Mouse (Mus musculus) neural tube, embryonic 15.5 days (tissue): ENCODE results near the gene Mfap4. TPM values are rescaled to one million over a fixed set of nuclear protein-coding genes. Genes with fewer than 3 reads are reported as not detected.

Source experiments
- ATAC-seq: fragments of 200-750 bp; cut with Nextera tagmentation; 2 replicates; pipeline ENCODE4 v1.8.0; 2017; ENCODE audit warnings: mild to moderate bottlenecking, moderate TSS enrichment, moderate library complexity; ENCODE audit not compliant: low FRiP score
- H3K27ac ChIP-seq: fragments of 300-500 bp; sonication (generic); replicated peaks from 2 replicates; pipeline ENCODE4 v1.5.1; 2015; ENCODE audit warnings: mild to moderate bottlenecking, inconsistent platforms
- H3K27me3 ChIP-seq: fragments of 300-500 bp; sonication (generic); replicated peaks from 2 replicates; pipeline ENCODE4 v1.6.1; 2015; ENCODE audit warnings: inconsistent platforms
- H3K36me3 ChIP-seq: fragments of 300-500 bp; sonication (generic); 2 replicates; pipeline ENCODE4 v1.6.1; 2015; ENCODE audit warnings: inconsistent platforms
- H3K4me1 ChIP-seq: fragments of 300-500 bp; sonication (generic); 2 replicates; pipeline ENCODE4 v1.6.1; 2015; ENCODE audit warnings: inconsistent platforms
- H3K4me2 ChIP-seq: fragments of 300-500 bp; sonication (generic); 2 replicates; pipeline ENCODE4 v1.6.1; 2015; ENCODE audit warnings: inconsistent platforms, mild to moderate bottlenecking, moderate library complexity
- H3K4me3 ChIP-seq: fragments of 300-500 bp; sonication (generic); replicated peaks from 2 replicates; pipeline ENCODE4 v1.5.1; 2015; ENCODE audit warnings: mild to moderate bottlenecking, inconsistent platforms
- H3K9ac ChIP-seq: fragments of 300-500 bp; sonication (generic); replicated peaks from 2 replicates; pipeline ENCODE4 v1.6.1; 2015; ENCODE audit warnings: mild to moderate bottlenecking, inconsistent platforms
- H3K9me3 ChIP-seq: fragments of 300-500 bp; sonication (generic); replicated peaks from 2 replicates; pipeline ENCODE4 v1.6.1; 2016; ENCODE audit warnings: inconsistent platforms
- WGBS: fragments of 180-500 bp; shearing (Covaris S2); methylation state at CpG from one replicate; pipeline ENCODE4 v1.1.7; 2015; ENCODE audit warnings: mixed read lengths; 5-methylcytosine and 5-hydroxymethylcytosine counted together
- polyA plus RNA-seq: library from polyadenylated mRNA; unstranded; fragments of >200 nt; fragmentation: Nextera tagmentation; extraction: Ambion mirVana; gene quantifications from 2 replicates; pipeline ENCODE4 v1.2.1, GENCODE M21; 2015

Mfap4 gene
- polyA plus RNA-seq, 1 experiment from 2014 or later, result 48.3 TPM

DNA sequence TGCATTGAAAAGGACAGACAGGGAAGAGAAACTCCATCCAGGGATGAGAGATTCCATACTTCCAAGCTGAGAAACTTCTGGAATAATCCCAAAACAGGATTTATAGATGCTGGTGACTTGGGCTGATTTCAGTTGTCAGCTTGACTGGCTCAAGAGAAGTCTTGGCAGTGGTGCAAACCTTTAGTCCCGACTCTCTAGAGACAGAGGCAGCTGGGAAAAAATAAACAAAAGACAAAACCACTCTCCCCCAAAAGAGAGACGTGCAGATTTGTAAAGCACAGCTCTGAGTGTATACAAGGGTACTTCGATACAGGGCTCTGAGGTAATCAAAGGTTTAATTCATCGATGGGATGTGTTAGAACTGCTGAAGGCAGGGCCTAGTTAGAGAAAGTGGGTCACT, 19.8 kb upstream of the Mfap4 start:
- Histone ChIP-seq H3K27me3 (no peaks in the 10 kb centered on the region), H3K27ac (no peak overlapping the region), H3K36me3 (no peaks in the 10 kb centered on the region), H3K4me3 (no peak overlapping the region), H3K9ac (no peak overlapping the region), H3K4me2 (no peak overlapping the region), H3K4me1 (no peaks in the 10 kb centered on the region), H3K9me3 (no peaks in the 10 kb centered on the region)
- WGBS, result 51% methylated on average over 4 of the region's 4 CpGs
- ATAC-seq, result no peak

DNA sequence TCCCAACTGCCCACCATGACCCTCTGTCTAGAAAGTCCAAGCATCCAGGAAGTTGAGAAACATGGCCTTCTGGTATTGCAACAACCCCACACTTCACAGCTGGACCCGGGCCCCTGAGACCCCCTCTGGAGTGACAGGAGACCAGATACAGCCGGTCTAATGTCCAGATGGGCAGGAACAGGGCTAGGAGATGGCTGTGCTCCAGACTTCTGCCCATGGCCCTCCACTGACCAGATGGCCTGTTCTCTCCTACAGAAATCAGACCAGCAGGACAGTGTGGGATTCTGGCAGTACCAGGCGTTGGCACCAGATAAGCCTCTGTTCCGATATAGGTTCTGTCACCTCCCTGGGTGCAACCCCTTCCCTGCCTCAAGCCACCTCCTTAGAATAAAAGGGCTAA, 16.7 kb upstream of the Mfap4 start:
- Histone ChIP-seq H3K27ac (no peak overlapping the region), H3K36me3 (no peaks in the 10 kb centered on the region), H3K9ac (no peak overlapping the region), H3K27me3 (no peaks in the 10 kb centered on the region), H3K4me3 (no peak overlapping the region), H3K4me1 (no peaks in the 10 kb centered on the region), H3K4me2 (no peak overlapping the region), H3K9me3 (no peaks in the 10 kb centered on the region)
- ATAC-seq, result no peak
- WGBS, result 89% methylated on average over 4 of the region's 4 CpGs

DNA sequence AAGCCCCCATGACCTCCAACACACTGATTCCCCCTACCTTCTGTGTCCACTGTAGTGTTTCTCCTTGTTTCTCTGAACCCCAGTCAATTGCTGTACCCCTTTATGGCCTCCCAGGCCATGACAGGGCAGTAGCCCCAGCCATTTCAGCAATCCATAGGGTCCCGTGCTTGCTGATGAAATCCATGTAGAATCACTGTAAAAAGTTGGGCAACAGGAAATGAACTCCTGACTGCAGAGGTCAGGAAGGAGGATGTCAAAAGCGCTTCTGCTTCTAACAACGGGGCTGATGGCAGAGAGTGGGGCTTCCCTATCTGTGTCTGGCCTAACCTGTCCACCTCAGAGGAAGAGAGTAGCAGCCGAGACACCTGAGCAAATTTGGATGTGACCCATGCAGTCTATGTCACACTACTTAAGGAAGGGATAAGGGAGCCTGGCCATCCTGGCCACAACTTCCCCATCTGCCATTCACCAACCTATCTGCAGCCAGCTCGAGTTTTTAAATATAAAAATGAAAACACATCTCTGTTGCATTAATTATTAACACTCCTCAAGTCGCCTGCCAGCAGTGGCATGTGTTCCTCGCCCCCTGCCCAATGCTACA, 15.8 kb upstream of the Mfap4 start:
- Histone ChIP-seq H3K4me3 (no peak overlapping the region), H3K27me3 (no peaks in the 10 kb centered on the region; the same call in 1 of the 2 replicates), H3K27ac (no peak overlapping the region), H3K4me1 (no peaks in the 10 kb centered on the region), H3K9me3 (no peaks in the 10 kb centered on the region), H3K36me3 (no peaks in the 10 kb centered on the region), H3K4me2 (no peak overlapping the region), H3K9ac (no peak overlapping the region)
- no peak for ATAC-seq
- WGBS, result 78% methylated on average over 7 of the region's 7 CpGs

DNA sequence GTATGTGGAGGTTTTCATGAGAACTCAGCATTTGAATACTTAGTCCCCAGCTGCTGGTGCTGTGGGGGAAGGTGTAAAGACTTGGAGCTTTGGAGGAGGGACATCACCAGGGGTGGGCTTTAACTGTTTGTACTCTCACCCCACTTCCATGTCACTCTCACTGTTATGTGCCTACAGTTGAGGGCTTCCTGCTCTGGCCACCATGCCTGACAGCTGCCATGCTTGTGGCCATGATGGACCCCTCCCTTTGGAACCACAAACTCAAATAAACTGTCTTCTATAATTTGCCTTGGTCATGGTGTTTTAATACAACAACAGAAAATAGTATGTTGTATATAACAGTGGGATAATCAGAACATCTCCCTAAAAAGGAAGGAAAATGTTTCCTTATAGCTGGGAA, 14.4 kb upstream of the Mfap4 start:
- Histone ChIP-seq H3K4me3 (no peak overlapping the region), H3K36me3 (no peaks in the 10 kb centered on the region), H3K27ac (no peak overlapping the region), H3K4me1 (no peaks in the 10 kb centered on the region), H3K9me3 (no peaks in the 10 kb centered on the region), H3K4me2 (no peak overlapping the region), H3K27me3 (no peaks in the 10 kb centered on the region; the same call in 1 of the 2 replicates), H3K9ac (no peak overlapping the region)
- ATAC-seq, result no peak

- H3K4me3 ChIP-seq, result no peak overlapping the region
- no peak for ATAC-seq
Observed at GRCm38 (mm10) chr11:61473630-61474029, 11.6 kb upstream of the Mfap4 start.

DNA sequence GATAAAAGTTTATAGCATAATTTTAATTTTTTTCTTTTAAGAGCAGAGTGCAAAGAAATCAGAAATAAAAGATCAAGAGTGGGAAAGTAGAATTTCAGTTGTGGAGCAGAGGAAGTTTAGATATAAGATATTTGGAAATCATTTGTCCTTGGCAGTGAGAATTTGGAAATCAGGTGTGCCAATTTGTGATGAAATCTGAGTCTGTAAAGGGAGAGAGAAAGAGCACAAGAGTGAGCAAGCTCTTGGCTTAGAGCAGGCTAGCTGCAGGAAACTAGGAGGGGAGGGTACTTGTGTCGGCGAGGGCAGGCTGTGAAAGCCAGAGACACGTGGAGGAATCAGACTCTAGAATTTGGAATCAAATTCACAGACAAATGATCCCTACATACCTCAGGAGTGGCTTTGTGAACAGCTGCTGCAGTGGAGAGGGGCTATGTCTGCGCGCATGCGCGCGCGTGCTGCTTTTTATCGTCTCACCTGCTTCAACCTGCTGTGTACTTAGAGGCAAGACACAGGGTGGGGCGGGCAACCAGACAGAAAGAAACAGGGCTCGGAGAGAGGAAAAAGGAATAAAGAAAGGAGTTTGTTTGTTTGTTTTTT, 8.3 kb upstream of the Mfap4 start:
- peak overlapping the region; percentile 64 for H3K27ac ChIP-seq
- H3K4me3 ChIP-seq, result 0 out of 2 replicates have a peak overlapping the region, but pooled peaks have one; percentile 4
- peak; percentile 38 for ATAC-seq

More at GRCm38 (mm10) chr11:61473630-61474029, 11.6 kb upstream of the Mfap4 start:
- Histone ChIP-seq H3K9ac (no peak overlapping the region), H3K27ac (no peak overlapping the region), H3K9me3 (no peaks in the 10 kb centered on the region), H3K4me2 (no peak overlapping the region), H3K36me3 (no peaks in the 10 kb centered on the region), H3K27me3 (no peaks in the 10 kb centered on the region; the same call in 1 of the 2 replicates), H3K4me1 (peaks cover 2% of the 10 kb centered on the region; the same call in 1 of the 2 replicates)
- 87% methylated on average over 4 of the region's 4 CpGs for WGBS

GRCm38 (mm10) chr11:61477566-61478508, 7.4 kb upstream of the Mfap4 start:
- Histone ChIP-seq H3K4me2 (peak overlapping the region; percentile 43), H3K4me1 (peaks cover 2% of the 10 kb centered on the region; the same call in 1 of the 2 replicates), H3K36me3 (no peaks in the 10 kb centered on the region), H3K27ac (peak overlapping the region; percentile 64; the same call in 1 of the 2 replicates), H3K4me3 (no peak overlapping the region), H3K9me3 (no peaks in the 10 kb centered on the region), H3K27me3 (no peaks in the 10 kb centered on the region; the same call in 1 of the 2 replicates), H3K9ac (no peak overlapping the region)
- 66% methylated on average over 17 of the region's 17 CpGs for WGBS
- no peak for ATAC-seq

More for the DNA sequence above, 8.3 kb upstream of the Mfap4 start:
- H3K9ac ChIP-seq, result no peak overlapping the region
- 59% methylated on average over 12 of the region's 12 CpGs for WGBS
- no peaks in the 10 kb centered on the region for H3K9me3 ChIP-seq
- H3K4me1 ChIP-seq, result peaks cover 2% of the 10 kb centered on the region; the same call in 1 of the 2 replicates
- H3K27me3 ChIP-seq, result no peaks in the 10 kb centered on the region; the same call in 1 of the 2 replicates
- H3K4me2 ChIP-seq, result peak overlapping the region; percentile 43
- H3K36me3 ChIP-seq, result no peaks in the 10 kb centered on the region

DNA sequence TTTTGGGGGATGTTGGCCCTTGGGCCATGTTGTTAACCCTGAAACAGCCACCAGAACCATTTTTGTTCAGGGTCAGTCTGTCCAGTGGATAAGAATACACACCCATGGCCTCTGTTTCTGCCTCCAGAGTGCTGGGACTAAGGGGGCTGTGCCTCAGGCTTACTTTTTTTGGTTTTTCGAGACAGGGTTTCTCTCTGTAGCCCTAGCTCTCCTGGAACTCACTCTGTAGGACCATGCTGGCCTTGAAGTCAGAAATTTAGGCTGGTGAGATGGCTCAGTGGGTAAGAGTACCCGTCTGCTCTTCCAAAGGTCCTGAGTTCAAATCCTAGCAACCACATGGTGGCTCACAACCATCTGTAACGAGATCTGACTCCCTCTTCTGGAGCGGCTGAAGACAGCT, 6.4 kb upstream of the Mfap4 start:
- peaks cover 2% of the 10 kb centered on the region; the same call in 1 of the 2 replicates for H3K4me1 ChIP-seq
- no peak overlapping the region for H3K4me3 ChIP-seq
- WGBS, result 89% methylated on average over 4 of the region's 4 CpGs
- H3K27ac ChIP-seq, result no peak overlapping the region
- no peak overlapping the region for H3K9ac ChIP-seq
- no peaks in the 10 kb centered on the region for H3K36me3 ChIP-seq
- no peak for ATAC-seq
- no peak overlapping the region for H3K4me2 ChIP-seq
- no peaks in the 10 kb centered on the region for H3K9me3 ChIP-seq
- no peaks in the 10 kb centered on the region; the same call in 1 of the 2 replicates for H3K27me3 ChIP-seq

DNA sequence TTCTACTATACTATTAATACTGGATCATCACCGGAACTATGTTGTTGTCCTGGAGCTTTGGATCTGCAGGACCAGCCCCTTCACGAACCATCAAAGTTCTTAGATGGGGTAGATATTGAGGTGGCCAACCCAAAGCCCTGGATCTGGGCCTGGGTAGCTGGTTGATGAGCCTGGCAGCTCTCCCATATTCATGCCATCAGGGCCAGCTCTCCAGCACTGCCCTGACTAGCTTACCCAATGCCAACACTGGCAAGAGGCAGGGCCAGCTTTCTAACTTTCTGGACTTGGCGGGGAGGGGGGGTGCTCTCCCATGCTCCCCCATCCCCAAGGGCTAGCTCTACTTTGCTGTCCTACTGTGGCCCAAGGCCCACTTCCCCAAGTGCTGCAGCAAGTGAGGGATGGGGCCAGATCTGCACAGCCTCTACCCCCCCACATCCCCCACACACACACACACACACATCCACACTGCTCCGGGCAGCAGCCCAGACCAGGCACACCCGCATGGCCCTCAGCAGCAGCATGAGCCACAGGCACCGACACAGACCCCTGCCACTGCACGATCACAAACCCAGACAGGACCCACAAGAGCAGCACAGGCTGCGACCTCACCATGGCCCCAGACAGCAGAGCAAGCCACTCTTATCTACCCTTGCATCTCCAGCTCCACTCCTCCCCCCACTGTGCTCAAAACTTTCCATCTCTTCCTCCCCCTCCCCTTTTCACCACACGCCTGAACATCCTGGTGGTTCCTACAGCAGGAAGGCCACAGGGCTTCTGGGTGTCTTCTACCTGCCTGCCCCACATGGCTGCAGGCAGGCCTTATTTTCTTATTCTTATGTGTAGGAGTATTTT, 3.8 kb upstream of the Mfap4 start:
- Histone ChIP-seq H3K9me3 (no peaks in the 10 kb centered on the region), H3K4me3 (no peak overlapping the region), H3K27ac (no peak overlapping the region), H3K36me3 (no peaks in the 10 kb centered on the region), H3K4me2 (no peak overlapping the region), H3K27me3 (no peaks in the 10 kb centered on the region), H3K4me1 (peaks cover 23% of the 10 kb centered on the region), H3K9ac (no peak overlapping the region)
- no peak for ATAC-seq
- 77% methylated on average over 9 of the region's 9 CpGs for WGBS

DNA sequence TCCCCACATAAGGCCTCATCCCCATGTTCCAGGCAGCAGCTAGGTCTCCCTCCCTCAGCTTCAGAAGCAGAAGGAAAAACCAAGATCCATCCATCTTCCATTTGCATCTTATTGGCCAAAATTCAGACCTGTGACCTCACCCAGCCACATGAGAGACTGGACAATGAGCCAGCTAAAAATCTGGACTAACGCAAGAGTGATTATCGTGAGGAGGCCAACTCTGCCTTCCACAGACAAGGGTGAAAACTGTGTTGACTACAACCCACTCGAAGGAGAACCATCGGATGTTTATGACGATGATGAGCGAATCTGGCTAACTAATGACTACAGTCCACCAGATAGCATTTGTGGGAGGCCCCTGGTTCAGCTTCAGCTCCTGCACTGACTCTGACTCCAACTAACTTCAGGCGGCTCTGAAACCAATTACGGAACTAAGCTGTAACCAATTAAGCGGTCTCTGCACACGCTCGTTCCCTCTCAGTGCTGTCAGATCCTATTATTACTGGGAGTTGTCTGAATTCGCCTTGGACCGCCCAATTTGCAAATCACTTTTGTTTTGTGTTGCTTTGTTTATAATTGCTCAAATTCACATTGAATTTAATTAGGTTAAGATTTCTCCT, 1.9 kb upstream of the Mfap4 start:
- peaks cover 30% of the 10 kb centered on the region for H3K4me1 ChIP-seq
- no peaks in the 10 kb centered on the region for H3K27me3 ChIP-seq
- ATAC-seq, result no peak
- H3K9ac ChIP-seq, result no peak overlapping the region
- H3K9me3 ChIP-seq, result no peaks in the 10 kb centered on the region
- WGBS, result 69% methylated on average over 13 of the region's 13 CpGs
- no peak overlapping the region for H3K4me3 ChIP-seq
- no peak overlapping the region for H3K4me2 ChIP-seq
- H3K27ac ChIP-seq, result no peak overlapping the region
- peaks cover 9% of the 10 kb centered on the region for H3K36me3 ChIP-seq

GRCm38 (mm10) chr11:61484256-61484612, 997 bp upstream of the Mfap4 start:
- H3K4me3 ChIP-seq, result no peak overlapping the region
- peaks cover 18% of the 10 kb centered on the region for H3K36me3 ChIP-seq
- H3K27ac ChIP-seq, result peak overlapping the region; percentile 77
- H3K9ac ChIP-seq, result no peak overlapping the region
- H3K4me2 ChIP-seq, result peak overlapping the region; percentile 4
- no peak for ATAC-seq
- 17% methylated on average over 10 of the region's 10 CpGs for WGBS
- H3K27me3 ChIP-seq, result no peaks in the 10 kb centered on the region
- no peaks in the 10 kb centered on the region for H3K9me3 ChIP-seq
- peaks cover 33% of the 10 kb centered on the region for H3K4me1 ChIP-seq
